Mouse (Mus musculus): Measurements from ENCODE around the gene Gmppb.

DNA sequence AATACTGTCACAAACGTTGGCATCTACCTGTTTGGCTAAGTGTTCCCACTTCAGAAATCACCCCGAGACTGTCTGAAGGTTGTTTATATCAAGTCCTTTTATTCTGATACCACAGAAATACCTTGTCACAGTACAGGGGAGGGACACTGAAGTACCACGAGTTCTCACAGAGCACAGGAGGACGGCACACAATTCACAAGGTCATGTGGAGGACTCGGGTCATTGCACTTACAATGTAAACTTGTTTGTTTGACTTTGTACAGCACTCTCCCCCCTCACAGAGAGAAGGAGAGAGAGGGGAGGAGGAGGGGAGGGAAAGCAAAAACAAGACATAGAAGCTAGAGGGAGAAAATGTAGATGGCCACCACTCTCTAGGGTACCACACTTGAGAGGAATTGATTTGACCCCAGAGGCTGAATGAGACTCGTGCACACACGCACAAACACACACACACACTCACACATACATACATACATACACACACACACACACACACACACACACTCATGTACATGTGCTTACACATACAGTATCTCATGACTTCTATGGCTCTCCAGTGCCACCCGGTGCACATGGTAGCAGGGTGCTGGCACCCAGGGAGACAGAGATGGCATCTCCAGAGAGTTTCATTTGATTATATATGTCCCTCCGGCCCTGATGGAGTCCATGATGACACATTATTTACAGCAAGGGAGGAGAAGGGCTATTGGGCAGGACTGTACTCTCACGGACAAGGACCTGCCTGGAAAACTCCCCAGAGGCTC is 47.1 kb downstream of the Gmppb start:
- TF ChIP-seq POLR2A (IDR thresholded peaks at IDR 0.05; ENCODE audit: borderline replicate concordance, low read depth, low read length) (no peak), CTCF (IDR thresholded peaks at IDR 0.05; ENCODE audit: low read depth, low read length) (no peak)

Data from bone marrow macrophage, adult 2 months (primary cell).